Mouse (Mus musculus) liver, embryonic 12.5 days (tissue): ENCODE measurements around the gene Slc38a4. TPM values are rescaled to one million over a fixed set of nuclear protein-coding genes. Genes with fewer than 3 reads are reported as not detected.

Experiments used
- ATAC-seq: fragments of 200-750 bp; cut with Nextera tagmentation; 2 replicates; pipeline ENCODE4 v1.8.0; 2017; ENCODE audit warnings: moderate number of reproducible peaks, mild to moderate bottlenecking, moderate library complexity
- H3K27ac ChIP-seq: fragments of 300-500 bp; sonication (generic); 2 replicates; pipeline ENCODE4 v1.5.1; 2016; ENCODE audit warnings: mild to moderate bottlenecking
- H3K27me3 ChIP-seq: fragments of 300-500 bp; sonication (generic); replicated peaks from 2 replicates; pipeline ENCODE4 v1.6.1; 2016; ENCODE audit warnings: mild to moderate bottlenecking, moderate library complexity
- H3K36me3 ChIP-seq: fragments of 300-500 bp; sonication (generic); 2 replicates; pipeline ENCODE4 v1.6.1; 2016; ENCODE audit warnings: mild to moderate bottlenecking, moderate library complexity
- H3K4me1 ChIP-seq: fragments of 300-500 bp; sonication (generic); 2 replicates; pipeline ENCODE4 v1.6.1; 2016
- H3K4me2 ChIP-seq: fragments of 300-500 bp; sonication (generic); 2 replicates; pipeline ENCODE4 v1.6.1; 2016; ENCODE audit warnings: mild to moderate bottlenecking, moderate library complexity
- H3K4me3 ChIP-seq: fragments of 300-500 bp; sonication (generic); 2 replicates; pipeline ENCODE4 v1.5.1; 2016; ENCODE audit warnings: mild to moderate bottlenecking, moderate library complexity
- H3K9ac ChIP-seq: fragments of 300-500 bp; sonication (generic); 2 replicates; pipeline ENCODE4 v1.6.1; 2016; ENCODE audit warnings: mild to moderate bottlenecking, moderate library complexity
- H3K9me3 ChIP-seq: fragments of 300-500 bp; sonication (generic); replicated peaks from 2 replicates; pipeline ENCODE4 v1.6.1; 2016; ENCODE audit warnings: mild to moderate bottlenecking, moderate library complexity
- WGBS: fragments of 180-500 bp; shearing (Covaris S2); methylation state at CpG from one replicate; pipeline ENCODE4 v1.1.7; 2016; ENCODE audit not compliant: insufficient replicate concordance; 5-methylcytosine and 5-hydroxymethylcytosine counted together
- polyA plus RNA-seq: library from polyadenylated mRNA; unstranded; fragments of >200 nt; fragmentation: Nextera tagmentation; extraction: Ambion mirVana; gene quantifications from 2 replicates; pipeline ENCODE4 v1.2.1, GENCODE M21; 2016

Slc38a4 gene
- polyA plus RNA-seq, 1 experiment from 2014 or later = 43.1 TPM

DNA sequence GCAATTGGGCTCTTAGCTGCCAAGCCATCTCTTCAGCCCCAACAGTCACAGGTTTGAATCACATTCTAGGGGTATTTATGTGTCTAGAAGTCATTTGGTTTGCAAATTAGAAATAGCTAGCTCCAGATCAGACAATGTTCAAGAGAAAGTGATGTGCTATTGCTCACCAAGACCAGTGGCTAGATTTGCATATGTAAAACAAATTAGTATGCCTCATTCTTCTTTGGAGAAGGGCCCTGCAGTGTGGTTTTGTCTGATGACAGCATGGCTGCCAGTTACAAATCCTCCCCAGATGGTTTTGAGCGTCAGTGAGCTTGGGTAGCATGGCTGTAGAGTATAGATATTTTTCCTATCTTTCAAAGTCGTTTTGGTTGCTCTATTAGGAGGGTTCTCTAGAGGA, 96.5 kb downstream of the Slc38a4 start:
- WGBS = 39% methylated on average over 2 of the region's 2 CpGs
- H3K4me1 ChIP-seq = no peaks in the 10 kb centered on the region
- no peak overlapping the region for H3K27ac ChIP-seq
- no peaks in the 10 kb centered on the region for H3K36me3 ChIP-seq
- no peaks in the 10 kb centered on the region for H3K27me3 ChIP-seq
- ATAC-seq = no peak
- no peak overlapping the region for H3K4me3 ChIP-seq
- H3K9ac ChIP-seq = no peak overlapping the region
- H3K4me2 ChIP-seq = no peak overlapping the region
- H3K9me3 ChIP-seq = no peaks in the 10 kb centered on the region

DNA sequence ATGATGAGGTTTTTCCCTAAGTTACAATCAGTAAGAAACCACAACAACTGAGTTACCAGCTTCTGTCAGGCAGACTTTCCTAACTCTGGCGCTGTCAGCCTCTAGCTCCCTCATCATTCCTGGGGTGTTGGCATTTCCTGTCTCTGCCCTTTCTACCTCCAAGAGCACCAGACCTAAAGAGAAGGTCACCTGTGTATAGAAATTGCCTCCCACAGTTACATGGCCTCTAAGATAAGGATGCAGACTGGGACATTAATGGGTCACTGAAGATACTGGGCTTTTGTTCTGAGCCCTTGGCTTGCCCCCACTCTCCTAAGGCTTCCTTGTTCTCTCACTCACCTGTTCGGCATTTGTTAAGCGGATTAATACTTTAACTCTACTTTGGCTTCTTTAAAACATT, 99.1 kb downstream of the Slc38a4 start:
- WGBS = 50% methylated on average over 3 of the region's 3 CpGs
- ATAC-seq = no peak
- no peak overlapping the region for H3K4me3 ChIP-seq
- H3K27me3 ChIP-seq = peaks cover 8% of the 10 kb centered on the region; the same call in 1 of the 2 replicates
- no peak overlapping the region for H3K9ac ChIP-seq
- H3K9me3 ChIP-seq = no peaks in the 10 kb centered on the region
- H3K4me2 ChIP-seq = no peak overlapping the region
- H3K36me3 ChIP-seq = no peaks in the 10 kb centered on the region
- H3K4me1 ChIP-seq = 0 out of 2 replicates have a peak, but pooled peaks cover 9% of the 10 kb centered on the region
- no peak overlapping the region for H3K27ac ChIP-seq

- H3K9ac ChIP-seq = no peak overlapping the region
- 0 out of 2 replicates have a peak, but pooled peaks cover 9% of the 10 kb centered on the region for H3K4me1 ChIP-seq
- H3K36me3 ChIP-seq = no peaks in the 10 kb centered on the region
- H3K27me3 ChIP-seq = peaks cover 8% of the 10 kb centered on the region; the same call in 1 of the 2 replicates
- 54% methylated on average over 6 of the region's 6 CpGs for WGBS
- no peak overlapping the region for H3K4me2 ChIP-seq
- no peak overlapping the region for H3K27ac ChIP-seq
- ATAC-seq = no peak
- H3K9me3 ChIP-seq = no peaks in the 10 kb centered on the region
- H3K4me3 ChIP-seq = no peak overlapping the region
These were observed 101.4 kb downstream of the Slc38a4 start for GRCm38 (mm10) chr15:96954389-96954788.

GRCm38 (mm10) chr15:96953938-96954238, 101.9 kb downstream of the Slc38a4 start:
- Histone ChIP-seq H3K36me3 (no peaks in the 10 kb centered on the region), H3K4me1 (0 out of 2 replicates have a peak, but pooled peaks cover 9% of the 10 kb centered on the region), H3K27me3 (peaks cover 8% of the 10 kb centered on the region; the same call in 1 of the 2 replicates), H3K9ac (no peak overlapping the region), H3K9me3 (no peaks in the 10 kb centered on the region), H3K4me3 (peak overlapping the region; percentile 8; the same call in 1 of the 2 replicates), H3K27ac (no peak overlapping the region), H3K4me2 (peak overlapping the region; percentile 47)
- WGBS = 50% methylated on average over 16 of the region's 16 CpGs
- ATAC-seq = no peak

- H3K36me3 ChIP-seq = no peaks in the 10 kb centered on the region
- H3K27me3 ChIP-seq = peaks cover 8% of the 10 kb centered on the region; the same call in 1 of the 2 replicates
- peak overlapping the region; percentile 8; the same call in 1 of the 2 replicates for H3K4me3 ChIP-seq
- H3K4me1 ChIP-seq = 0 out of 2 replicates have a peak, but pooled peaks cover 9% of the 10 kb centered on the region
- H3K9me3 ChIP-seq = no peaks in the 10 kb centered on the region
- no peak overlapping the region for H3K27ac ChIP-seq
- no peak overlapping the region for H3K9ac ChIP-seq
- H3K4me2 ChIP-seq = peak overlapping the region; percentile 47
- 24% methylated on average over 23 of the region's 23 CpGs for WGBS
- ATAC-seq = no peak
These were observed 102.4 kb downstream of the Slc38a4 start for GRCm38 (mm10) chr15:96953112-96953937.

DNA sequence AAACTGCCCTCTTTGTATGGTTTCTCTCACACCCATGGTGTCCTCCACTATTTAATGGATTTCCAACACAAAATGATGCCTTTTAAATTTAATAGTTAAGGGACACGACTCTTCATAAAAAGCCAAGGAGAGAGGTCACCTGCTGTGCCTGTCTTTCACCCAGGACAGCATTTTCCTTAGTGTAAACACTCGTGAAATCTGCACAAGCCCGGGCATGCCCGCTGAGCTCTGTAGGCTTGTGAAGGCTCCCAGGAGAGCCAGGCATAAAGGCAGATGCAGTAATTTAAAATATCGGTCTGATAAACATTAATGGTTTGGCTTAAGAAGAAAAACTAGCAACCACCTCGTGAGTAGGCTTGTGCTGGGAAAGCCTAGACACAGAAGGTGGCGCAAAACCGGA, 103.3 kb downstream of the Slc38a4 start:
- H3K27ac ChIP-seq = no peak overlapping the region
- H3K9me3 ChIP-seq = no peaks in the 10 kb centered on the region
- H3K27me3 ChIP-seq = peaks cover 8% of the 10 kb centered on the region; the same call in 1 of the 2 replicates
- no peak overlapping the region for H3K9ac ChIP-seq
- H3K36me3 ChIP-seq = no peaks in the 10 kb centered on the region
- no peak overlapping the region for H3K4me2 ChIP-seq
- 0 out of 2 replicates have a peak, but pooled peaks cover 11% of the 10 kb centered on the region for H3K4me1 ChIP-seq
- WGBS = 56% methylated on average over 8 of the region's 8 CpGs
- ATAC-seq = no peak
- H3K4me3 ChIP-seq = no peak overlapping the region

GRCm38 (mm10) chr15:96951783-96952182, 104.0 kb downstream of the Slc38a4 start:
- Histone ChIP-seq H3K9ac (no peak overlapping the region), H3K9me3 (no peaks in the 10 kb centered on the region), H3K27me3 (peaks cover 8% of the 10 kb centered on the region; the same call in 1 of the 2 replicates), H3K4me3 (no peak overlapping the region), H3K27ac (no peak overlapping the region), H3K36me3 (no peaks in the 10 kb centered on the region), H3K4me1 (0 out of 2 replicates have a peak, but pooled peaks cover 14% of the 10 kb centered on the region), H3K4me2 (no peak overlapping the region)
- no peak for ATAC-seq
- 54% methylated on average over 5 of the region's 5 CpGs for WGBS

- Histone ChIP-seq H3K9ac (no peak overlapping the region), H3K4me1 (0 out of 2 replicates have a peak, but pooled peaks cover 8% of the 10 kb centered on the region), H3K36me3 (no peaks in the 10 kb centered on the region), H3K27ac (no peak overlapping the region), H3K27me3 (0 out of 2 replicates have a peak, but pooled peaks cover 3% of the 10 kb centered on the region), H3K4me2 (no peak overlapping the region), H3K4me3 (no peak overlapping the region), H3K9me3 (no peaks in the 10 kb centered on the region)
- WGBS = 61% methylated on average over 6 of the region's 6 CpGs
- peak; percentile 69 for ATAC-seq
These were observed 107.3 kb downstream of the Slc38a4 start for GRCm38 (mm10) chr15:96948471-96948870.

Other genes starting within 250 kb of the Slc38a4 start
- 5.6 and 6.4 TPM in 2 replicates for gene Pced1b, start 191.2 kb upstream of the Slc38a4 start, polyA plus RNA-seq
- 1.4 and 1.7 TPM in 2 replicates for gene Amigo2, start 191.3 kb upstream of the Slc38a4 start, polyA plus RNA-seq